Mouse (Mus musculus): ENCODE results near the gene Ift80.
"Not testable (repeated sequence)": the region's sequence is repeated elsewhere in the genome, so short reads cannot be mapped to it uniquely, and the experiment has no call there.

Gene Ift80

DNA sequence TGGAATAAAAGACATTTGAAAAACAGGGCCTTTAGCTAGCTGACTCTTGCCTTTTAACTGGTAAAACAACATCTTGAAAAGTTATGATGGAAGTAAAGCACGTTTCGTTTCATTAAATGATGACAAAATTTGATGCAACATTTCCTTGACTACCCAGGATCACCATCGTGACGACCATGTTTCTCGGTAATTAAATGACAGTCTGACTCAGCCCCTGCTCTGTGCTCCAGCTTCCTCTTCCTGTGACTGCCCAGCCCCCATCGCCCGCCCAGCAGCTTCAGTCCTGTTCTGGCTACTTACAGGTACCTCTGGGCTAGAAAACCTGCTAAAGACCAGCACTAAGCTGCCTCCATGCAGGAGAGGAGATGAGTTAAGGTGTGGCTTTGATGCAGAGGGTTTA lies 70.1 kb downstream of the Ift80 start:
- no peak for DNase-seq (ENCODE audit: low spot score)

DNA sequence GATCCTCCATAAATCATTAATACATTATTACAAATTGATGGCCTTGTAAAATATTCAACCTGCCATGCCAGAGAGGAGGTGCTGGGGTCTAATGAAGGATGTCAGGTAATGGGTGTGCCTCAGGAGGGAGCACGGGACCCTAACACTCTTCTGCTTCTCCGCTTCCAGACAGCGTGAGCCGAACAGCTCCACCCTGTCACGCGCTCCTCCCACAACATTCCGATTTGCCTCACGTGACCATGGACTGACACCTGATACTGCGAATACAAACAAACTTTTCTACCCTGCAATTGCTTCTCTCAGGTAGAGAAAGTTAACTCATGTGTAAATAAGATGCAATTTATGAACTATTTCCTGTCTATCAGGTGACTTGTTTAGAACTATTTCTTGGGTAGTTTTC lies 75.8 kb downstream of the Ift80 start:
- DNase-seq (ENCODE audit: low spot score), result no peak

DNA sequence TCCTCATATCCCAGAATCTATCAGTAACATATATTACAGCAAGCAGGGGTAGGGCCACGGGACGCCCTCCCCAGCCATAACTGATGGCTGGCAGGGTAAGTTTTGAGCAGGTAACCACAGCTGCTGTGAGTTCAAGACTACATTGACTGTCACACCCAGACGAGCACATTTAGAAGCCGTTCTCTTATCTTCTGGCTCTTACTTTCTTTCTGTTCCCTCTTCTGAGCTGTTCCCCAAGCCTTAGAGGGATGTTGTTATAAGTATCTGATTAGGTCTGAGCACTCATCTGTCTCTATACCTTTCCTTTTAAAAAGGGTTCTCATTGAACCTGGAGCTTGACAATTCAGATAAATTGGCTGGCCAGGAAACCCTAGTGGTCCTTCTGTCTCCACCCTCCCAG lies 96.9 kb downstream of the Ift80 start:
- DNase-seq (ENCODE audit: low spot score), result no peak

DNA sequence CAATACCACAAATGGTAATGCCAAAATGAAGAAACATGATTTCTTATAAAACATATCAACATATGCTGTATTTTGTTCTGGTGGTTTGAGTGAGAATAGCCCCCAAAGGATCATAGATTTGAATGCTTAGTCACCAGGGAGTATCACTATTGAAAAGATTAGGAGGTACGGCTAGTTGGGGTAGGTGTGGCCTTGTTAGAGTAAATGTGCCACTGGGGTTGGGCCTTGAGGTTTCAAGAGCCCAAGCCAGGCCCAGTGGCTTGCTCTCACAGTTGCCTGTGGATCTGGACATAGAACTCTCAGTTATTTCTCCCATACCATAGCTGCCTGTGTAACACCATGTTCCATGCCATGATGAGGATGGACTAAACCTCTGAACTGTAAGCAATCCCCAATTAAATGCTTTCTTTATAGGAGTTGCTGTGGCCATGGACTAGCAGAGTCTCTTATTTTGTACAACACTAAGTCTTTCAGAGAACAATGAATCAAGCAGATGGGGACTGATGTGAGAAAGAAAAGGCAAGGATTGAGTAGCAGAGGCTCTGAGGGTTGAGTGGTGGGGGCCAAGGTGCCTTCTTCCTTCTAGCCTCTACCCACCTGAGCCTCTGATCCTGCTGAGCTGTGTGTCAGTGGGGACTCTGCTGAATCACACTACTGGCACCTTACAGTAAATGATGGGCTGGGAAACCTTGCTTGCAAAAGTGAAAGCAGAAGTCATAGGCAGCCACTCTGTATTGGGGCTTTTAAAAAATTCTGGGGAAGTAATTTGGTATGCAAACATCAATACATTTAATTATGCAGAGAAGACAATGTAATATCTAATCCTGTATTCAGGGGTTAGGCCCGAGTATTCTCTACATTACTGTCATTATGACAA lies 99.2 kb downstream of the Ift80 start:
- DNase-seq (ENCODE audit: low spot score), result no peak

DNA sequence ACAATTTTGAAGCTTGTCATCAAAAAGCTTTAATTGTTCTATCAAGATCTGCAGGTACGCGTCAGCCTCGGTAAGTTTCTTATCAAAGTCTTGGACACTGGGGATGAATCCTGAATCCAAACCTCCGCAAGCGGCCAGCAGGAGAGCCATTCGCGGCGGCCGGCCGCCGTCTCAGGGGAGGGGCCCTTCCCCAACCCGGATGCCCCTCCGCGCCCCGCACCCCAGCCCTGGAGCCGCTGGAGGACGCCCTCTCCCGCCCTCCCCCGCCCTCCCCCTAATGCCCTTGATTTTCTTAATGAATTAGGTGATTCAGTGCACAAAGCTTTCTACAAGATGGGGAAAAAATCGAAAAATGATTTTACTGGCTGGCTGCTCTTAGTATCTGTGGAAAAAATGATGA lies 101.7 kb downstream of the Ift80 start:
- not testable (repeated sequence) for DNase-seq (ENCODE audit: low spot score)

DNA sequence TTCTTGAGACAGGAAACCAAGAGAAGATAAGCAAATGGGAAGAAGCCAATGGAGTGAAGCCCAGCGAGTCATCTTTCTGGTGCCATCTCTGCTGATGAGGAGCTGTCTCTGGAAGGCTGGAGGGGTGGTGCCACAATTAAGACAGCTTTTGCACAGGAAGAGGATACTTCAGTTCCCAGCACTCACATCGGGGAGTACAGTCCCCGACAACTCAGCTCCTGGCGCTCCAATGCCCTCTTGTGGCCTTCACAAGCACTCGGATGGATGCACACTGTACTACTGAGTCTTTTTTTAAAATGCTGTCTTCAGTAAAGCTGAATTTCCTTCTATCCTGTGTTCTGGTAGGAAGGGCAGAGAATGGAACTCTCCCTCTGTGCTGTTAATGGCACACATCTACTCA lies 107.2 kb downstream of the Ift80 start:
- no peak for DNase-seq (ENCODE audit: low spot score)

DNA sequence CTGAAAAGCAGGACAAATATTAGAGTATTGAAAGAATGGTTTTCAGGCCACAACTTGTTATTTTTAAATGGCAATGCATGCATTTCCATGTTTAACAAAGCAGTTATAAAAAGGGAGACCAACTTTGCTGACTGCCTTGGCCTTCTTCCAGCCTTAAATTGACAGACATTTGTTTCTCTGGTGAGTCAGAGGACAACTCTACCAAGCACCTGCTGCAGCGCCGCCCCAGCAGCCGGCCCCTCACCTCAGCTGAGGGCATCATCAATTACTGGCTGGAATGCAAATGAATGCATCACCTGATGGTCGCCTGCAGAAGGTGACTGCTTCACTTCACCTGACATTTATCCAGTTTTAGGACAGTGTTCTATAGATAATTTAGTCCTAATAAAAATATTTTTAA lies 108.9 kb downstream of the Ift80 start:
- peak; percentile 25 for DNase-seq (ENCODE audit: low spot score)

DNA sequence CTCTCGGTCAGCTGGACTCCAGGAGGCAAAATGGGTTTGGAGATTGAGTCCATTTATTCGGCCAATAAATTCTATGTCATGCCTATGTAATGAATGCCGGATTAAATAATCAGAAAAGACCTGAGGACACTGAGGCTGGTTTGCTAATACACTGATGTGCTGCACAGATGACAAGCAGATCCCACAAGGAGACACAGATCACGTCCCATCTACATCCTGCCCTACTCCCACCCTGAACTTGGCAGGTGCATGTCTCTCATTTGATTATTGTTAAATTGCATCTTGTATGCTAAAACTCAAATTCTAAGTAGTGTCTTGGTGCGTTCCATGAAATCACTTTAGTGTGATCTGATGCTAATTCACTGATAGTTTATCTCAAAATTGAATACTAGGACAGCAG lies 117.5 kb downstream of the Ift80 start:
- DNase-seq (ENCODE audit: low spot score), result no peak

DNA sequence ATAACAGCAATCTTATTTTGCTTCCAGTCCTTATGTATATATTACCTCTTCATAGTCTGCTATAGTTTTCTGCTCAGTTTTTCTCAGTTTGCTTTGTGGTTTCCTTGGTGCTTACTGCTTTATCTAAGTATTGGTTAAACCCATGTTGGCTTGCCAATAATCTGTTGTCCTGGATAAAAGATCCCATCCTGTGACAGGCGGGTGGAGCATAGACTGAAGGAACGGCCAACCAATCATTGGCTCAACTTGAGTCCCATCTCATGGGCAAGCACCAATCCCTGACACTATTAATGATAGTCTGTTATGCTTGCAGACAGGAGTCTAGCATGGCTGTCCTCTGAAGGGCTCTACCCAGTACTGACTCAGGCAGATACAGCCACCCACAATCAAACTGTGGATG lies 130.3 kb downstream of the Ift80 start:
- no peak for DNase-seq (ENCODE audit: low spot score)

DNA sequence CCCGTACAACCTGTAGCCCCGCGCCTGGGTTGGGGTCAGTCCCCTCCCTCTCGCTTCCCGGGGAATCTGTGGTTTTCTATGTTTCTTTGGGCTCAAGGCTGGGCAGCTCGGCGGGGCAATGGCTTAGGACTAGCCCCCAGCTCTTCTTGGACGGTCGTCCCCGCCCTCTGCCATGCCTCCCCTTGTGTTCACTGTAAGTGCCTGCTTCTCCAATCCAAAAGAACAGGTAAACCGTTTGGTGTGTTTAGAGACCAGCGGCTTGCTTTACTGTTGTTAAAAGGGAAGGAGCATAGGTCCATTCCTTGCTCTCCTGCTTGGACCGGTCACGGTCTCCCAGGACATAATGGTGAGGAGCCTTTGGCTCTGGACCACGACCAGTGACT lies 133.8 kb downstream of the Ift80 start:
- no peak for DNase-seq (ENCODE audit: low spot score)

DNA sequence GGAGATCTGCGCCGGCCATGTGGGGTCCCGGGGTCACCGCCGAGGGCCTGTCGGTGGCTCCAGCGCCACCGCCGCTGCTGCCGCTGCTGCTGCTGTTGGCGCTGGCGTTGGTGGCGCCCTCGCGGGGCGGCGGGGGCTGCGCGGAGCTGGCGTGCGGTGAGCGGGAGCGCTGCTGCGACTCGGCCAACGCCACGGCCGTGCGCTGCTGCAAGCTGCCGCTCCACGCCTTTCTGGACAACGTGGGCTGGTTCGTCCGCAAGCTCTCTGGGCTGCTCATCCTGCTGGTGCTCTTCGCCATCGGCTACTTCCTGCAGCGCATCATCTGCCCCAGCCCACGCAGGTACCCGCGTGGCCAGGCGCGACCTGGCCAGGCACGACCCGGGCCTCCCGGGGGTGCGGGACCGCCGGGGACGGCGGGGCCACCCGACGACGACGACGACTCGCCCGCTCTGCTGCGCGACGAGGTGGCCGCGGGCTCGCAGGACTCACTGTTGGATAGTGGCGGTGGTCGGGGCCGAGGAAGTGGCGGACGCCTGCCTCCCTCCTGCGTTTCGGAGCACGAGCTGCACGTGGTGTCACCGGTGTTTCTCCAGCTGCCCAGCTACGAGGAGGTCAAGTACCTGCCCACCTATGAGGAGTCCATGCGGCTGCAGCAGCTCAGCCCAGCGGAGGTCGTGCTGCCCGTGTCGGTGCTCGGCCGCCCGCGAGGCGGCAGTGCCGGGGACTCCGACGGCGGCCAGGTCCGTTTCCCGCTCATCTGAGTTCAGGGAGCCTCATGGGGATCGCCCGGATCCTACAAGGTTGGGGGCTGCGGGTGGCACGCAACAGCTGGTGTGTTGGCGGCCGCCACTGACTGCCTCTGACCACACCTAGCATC lies 134.4 kb downstream of the Ift80 start:
- DNase-seq (ENCODE audit: low spot score), result peak; percentile 11

DNA sequence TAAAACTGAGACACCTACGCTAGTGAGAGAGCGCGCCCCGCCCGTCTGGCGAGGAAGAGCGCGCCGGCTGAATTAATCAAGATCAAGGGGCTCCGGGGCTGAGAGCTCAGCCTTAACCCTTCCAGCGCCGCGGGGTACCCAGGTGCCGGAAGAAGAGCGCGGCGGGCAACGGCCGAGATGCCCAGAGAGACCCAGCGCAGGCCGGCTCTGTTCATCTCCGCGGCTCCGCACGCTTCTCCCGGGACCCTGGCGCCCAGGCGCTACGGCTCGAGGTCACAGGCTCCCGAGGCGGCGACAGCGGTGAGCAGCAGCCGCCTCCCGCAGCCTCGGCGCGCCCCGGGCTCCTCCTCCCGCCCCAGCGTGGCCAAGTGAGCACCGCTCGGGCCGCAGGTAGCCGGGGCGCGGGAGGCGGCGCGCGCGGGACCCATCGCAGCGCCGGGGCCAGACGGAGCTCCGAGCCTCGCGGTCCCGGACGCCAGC lies 135.1 kb downstream of the Ift80 start, which contains the start of gene 1110032F04Rik:
TSS of gene 1110032F04Rik (plus strand) at position 376 of the 480 bp plus-strand sequence.
- peak; percentile 31 for DNase-seq (ENCODE audit: low spot score)

DNA sequence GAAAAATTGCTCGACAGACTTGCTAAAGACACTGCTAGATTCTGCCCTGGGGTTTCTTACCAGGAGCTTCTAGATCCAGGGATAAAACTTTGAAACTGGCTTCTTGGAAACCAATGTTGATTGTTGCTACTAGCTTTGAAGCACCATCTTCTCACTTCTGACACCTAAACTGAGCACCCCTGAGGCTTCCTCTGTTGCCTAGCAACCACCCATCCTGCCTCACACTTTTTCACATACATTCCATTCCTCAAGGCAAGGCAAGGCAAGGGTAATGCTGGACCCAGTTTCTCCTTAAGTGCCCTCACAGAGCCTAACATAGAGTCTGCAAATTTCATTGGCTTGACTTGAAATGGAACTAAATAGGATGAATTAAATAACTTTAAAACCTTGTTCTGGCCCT lies 152.0 kb downstream of the Ift80 start:
- no peak for DNase-seq (ENCODE audit: low spot score)

DNA sequence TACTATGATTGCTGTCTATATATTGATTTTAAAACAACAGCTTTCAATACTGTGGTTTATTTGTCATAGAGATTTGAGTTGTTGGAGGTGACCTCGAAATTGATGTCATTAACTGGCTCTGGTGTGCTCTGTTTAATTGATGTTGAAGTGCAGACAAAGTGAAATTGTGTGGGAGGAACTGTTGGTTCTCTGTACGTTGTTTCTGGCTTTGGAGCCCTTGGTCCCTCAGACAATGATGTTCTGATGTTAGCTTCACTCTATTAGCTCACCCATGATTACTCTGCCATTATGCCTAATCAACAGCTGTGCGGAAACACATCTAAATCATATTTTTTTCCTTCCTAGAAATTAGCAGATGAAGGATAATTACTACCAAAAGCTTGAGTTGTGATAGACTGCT lies 156.0 kb downstream of the Ift80 start:
- DNase-seq (ENCODE audit: low spot score), result no peak

DNA sequence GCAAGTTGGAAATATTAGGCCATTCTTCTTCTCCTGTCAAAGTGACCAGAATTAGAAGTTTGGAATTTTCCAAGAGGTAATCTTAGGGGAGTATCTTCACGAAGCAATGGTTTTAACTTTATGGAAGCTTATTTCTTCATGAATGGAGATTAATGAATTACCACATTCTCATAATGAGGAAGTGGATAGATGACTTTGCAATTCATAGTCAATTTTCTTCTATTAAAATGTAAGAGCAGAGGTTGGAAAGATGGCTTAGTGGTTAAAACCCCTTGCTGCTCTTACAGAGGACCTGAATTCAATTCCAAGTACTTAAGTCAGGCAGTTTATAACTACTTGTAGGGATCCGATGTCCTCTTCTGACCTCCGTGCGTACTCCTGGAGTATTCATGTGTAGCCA lies 160.3 kb downstream of the Ift80 start:
- no peak for DNase-seq (ENCODE audit: low spot score)

Measured in layer of hippocampus, adult 11-12 months (tissue).